Mouse (Mus musculus) G1E (cell line): Measurements from ENCODE around the gene Kpna7. TPM values are rescaled to one million over a fixed set of nuclear protein-coding genes. Genes with fewer than 3 reads are reported as not detected.
"Not testable (repeated sequence)": the region's sequence is repeated elsewhere in the genome, so short reads cannot be mapped to it uniquely, and the experiment has no call there.

Source experiments
- ATAC-seq: 2 replicates; pipeline ENCODE4 v1.8.0; 2016; ENCODE audit warnings: mild to moderate bottlenecking; ENCODE audit not compliant: insufficient number of reproducible peaks, poor library complexity, low FRiP score, severe bottlenecking; ENCODE audit errors: extremely low read depth
- DNase-seq: peaks from one replicate; pipeline ENCODE4 v3.0.0; 2012; ENCODE audit warnings: low spot score
- H3K27me3 ChIP-seq: 2 replicates; pipeline ENCODE4 v1.6.1; 2012; ENCODE audit warnings: mild to moderate bottlenecking, low read length, inconsistent platforms; ENCODE audit not compliant: insufficient read depth
- H3K36me3 ChIP-seq: replicated peaks from 2 replicates; pipeline ENCODE3; 2012; ENCODE audit warnings: mild to moderate bottlenecking, inconsistent platforms
- H3K4me1 ChIP-seq: 2 replicates; pipeline ENCODE4 v1.6.1; 2012; ENCODE audit warnings: low read depth, low read length, inconsistent platforms, mixed read lengths; ENCODE audit not compliant: insufficient read depth
- H3K4me3 ChIP-seq: 2 replicates; pipeline ENCODE4 v1.5.1; 2012; ENCODE audit warnings: low read depth, mild to moderate bottlenecking, inconsistent platforms, low read length, moderate library complexity, mixed read lengths
- H3K9me3 ChIP-seq: replicated peaks from 2 replicates; pipeline ENCODE4 v1.6.1; 2012; ENCODE audit warnings: inconsistent platforms
- CTCF ChIP-seq: IDR thresholded peaks from 2 replicates; pipeline ENCODE4 v1.5.1; 2012; ENCODE audit warnings: low read depth, low read length, inconsistent platforms, mixed read lengths
- GATA1 ChIP-seq: IDR thresholded peaks from 2 replicates; pipeline ENCODE4 v1.6.1; 2012; ENCODE audit warnings: borderline replicate concordance, low read length, inconsistent platforms, mixed read lengths
- GATA2 ChIP-seq: IDR thresholded peaks from 2 replicates; pipeline ENCODE4 v1.6.1; 2012; ENCODE audit warnings: low read depth, low read length, inconsistent platforms, borderline replicate concordance
- POLR2AphosphoS5 ChIP-seq: IDR thresholded peaks from 2 replicates; pipeline ENCODE4 v1.6.1; 2012; ENCODE audit warnings: low read depth, low read length, inconsistent platforms; ENCODE audit not compliant: insufficient replicate concordance
- TAL1 ChIP-seq: conservative IDR thresholded peaks from 2 replicates; pipeline ENCODE4 v1.6.1; 2012; ENCODE audit warnings: low read depth, low read length, inconsistent platforms, mixed read lengths
- polyA plus RNA-seq: library from polyadenylated mRNA; stranded (reverse); fragments of >175 nt; gene quantifications from 2 replicates; pipeline ENCODE4 v1.2.3, GENCODE M21; 2012
- total RNA-seq, 2 experiments: library from RNA; stranded (forward) in 1 of 2; stranded (reverse) in 1 of 2; fragments of 200-1000 nt in 1 of 2; fragments of >200 nt in 1 of 2; fragmentation: Nextera tagmentation in 1 of 2; gene quantifications; 2 replicates each; pipeline ENCODE4 v1.2.3; 2014 to 2017

The Kpna7 gene
- total and polyA plus RNA-seq, 3 experiments, result not detected

GRCm38 (mm10) chr5:145089878-145090277, 6.0 kb upstream of the Kpna7 start:
- Histone ChIP-seq H3K4me1 (peaks cover 43% of the 10 kb centered on the region), H3K27me3 (no peaks in the 10 kb centered on the region), H3K4me3 (no peak overlapping the region), H3K9me3 (0 out of 2 replicates have a peak, but pooled peaks cover 2% of the 10 kb centered on the region), H3K36me3 (peaks cover 80% of the 10 kb centered on the region)
- peak; percentile 50; the same call in 1 of the 2 replicates for ATAC-seq
- DNase-seq, result no peak
- TF ChIP-seq GATA2, result no peak

GRCm38 (mm10) chr5:145088186-145088585, 4.4 kb upstream of the Kpna7 start:
- Histone ChIP-seq H3K4me3 (no peak overlapping the region), H3K27me3 (no peaks in the 10 kb centered on the region), H3K36me3 (peaks cover 63% of the 10 kb centered on the region), H3K9me3 (0 out of 2 replicates have a peak, but pooled peaks cover 2% of the 10 kb centered on the region), H3K4me1 (peaks cover 46% of the 10 kb centered on the region)
- ATAC-seq, result no peak
- TF ChIP-seq TAL1 (no peak), CTCF (no peak), GATA1 (no peak), POLR2AphosphoS5 (no peak), GATA2 (no peak)
- no peak for DNase-seq

GRCm38 (mm10) chr5:145084822-145085221, 992 bp upstream of the Kpna7 start:
- ATAC-seq (no peak), DNase-seq (no peak)
- 0 out of 2 replicates have a peak, but pooled peaks cover 6% of the 10 kb centered on the region for H3K27me3 ChIP-seq
- H3K36me3 ChIP-seq, result peaks cover 31% of the 10 kb centered on the region
- H3K4me1 ChIP-seq, result peaks cover 34% of the 10 kb centered on the region
- H3K4me3 ChIP-seq, result peak overlapping the region; percentile 76
- TF ChIP-seq CTCF, result no peak
- no peak for TF ChIP-seq GATA1
- TF ChIP-seq GATA2, result no peak
- no peak for TF ChIP-seq POLR2AphosphoS5
- TF ChIP-seq TAL1, result no peak
- H3K9me3 ChIP-seq, result 0 out of 2 replicates have a peak, but pooled peaks cover 2% of the 10 kb centered on the region

GRCm38 (mm10) chr5:145083201-145083600, 629 bp downstream of the Kpna7 start:
- H3K4me3 ChIP-seq, result peak overlapping the region; percentile 76; the same call in 1 of the 2 replicates
- H3K36me3 ChIP-seq, result peaks cover 16% of the 10 kb centered on the region
- ATAC-seq, H3K9me3 ChIP-seq, DNase-seq: not testable (repeated sequence)
- H3K4me1 ChIP-seq, result peaks cover 21% of the 10 kb centered on the region
- H3K27me3 ChIP-seq, result peaks cover 14% of the 10 kb centered on the region; the same call in 1 of the 2 replicates

GRCm38 (mm10) chr5:145081866-145082613, 1.8 kb downstream of the Kpna7 start:
- ATAC-seq (no peak), DNase-seq (no peak)
- Histone ChIP-seq H3K4me3 (no peak overlapping the region), H3K4me1 (peaks cover 21% of the 10 kb centered on the region), H3K36me3 (peaks cover 12% of the 10 kb centered on the region), H3K27me3 (peaks cover 17% of the 10 kb centered on the region; the same call in 1 of the 2 replicates), H3K9me3 (no peaks in the 10 kb centered on the region)
- TF ChIP-seq CTCF (no peak), GATA2 (no peak), GATA1 (no peak), POLR2AphosphoS5 (no peak), TAL1 (no peak)

- Histone ChIP-seq H3K36me3 (no peaks in the 10 kb centered on the region), H3K9me3 (no peaks in the 10 kb centered on the region), H3K27me3 (peaks cover 17% of the 10 kb centered on the region), H3K4me3 (no peak overlapping the region), H3K4me1 (no peaks in the 10 kb centered on the region)
- TF ChIP-seq GATA2, result no peak
- TF ChIP-seq TAL1, result no peak
- no peak for TF ChIP-seq CTCF
- TF ChIP-seq GATA1, result no peak
- TF ChIP-seq POLR2AphosphoS5, result no peak
- DNase-seq, result no peak
- ATAC-seq, result no peak
Observed at GRCm38 (mm10) chr5:145075081-145075480, 8.7 kb downstream of the Kpna7 start.

GRCm38 (mm10) chr5:145071342-145071741, 12.5 kb downstream of the Kpna7 start:
- Histone ChIP-seq H3K27me3 (peaks cover 4% of the 10 kb centered on the region), H3K36me3 (no peaks in the 10 kb centered on the region), H3K4me3 (no peak overlapping the region), H3K9me3 (no peaks in the 10 kb centered on the region), H3K4me1 (no peaks in the 10 kb centered on the region)
- no peak for DNase-seq
- ATAC-seq, result no peak
- no peak for TF ChIP-seq POLR2AphosphoS5
- TF ChIP-seq GATA2, result no peak
- TF ChIP-seq CTCF, result peak; percentile 12; the same call in 1 of the 2 replicates
- no peak for TF ChIP-seq TAL1
- no peak for TF ChIP-seq GATA1
